Mouse (Mus musculus) urinary bladder, adult 18-20 months (tissue): Measurements from ENCODE around the gene Gm28047.
"Not testable (repeated sequence)": the region's sequence is repeated elsewhere in the genome, so short reads cannot be mapped to it uniquely, and the experiment has no call there.

ENCODE experiments used
- DNase-seq, 2 experiments: peaks; one replicate each; pipeline ENCODE4 v3.0.0; 2022; ENCODE audit warnings: low spot score in 2 of 2, mixed read lengths in 2 of 2

Gene Gm28047

DNA sequence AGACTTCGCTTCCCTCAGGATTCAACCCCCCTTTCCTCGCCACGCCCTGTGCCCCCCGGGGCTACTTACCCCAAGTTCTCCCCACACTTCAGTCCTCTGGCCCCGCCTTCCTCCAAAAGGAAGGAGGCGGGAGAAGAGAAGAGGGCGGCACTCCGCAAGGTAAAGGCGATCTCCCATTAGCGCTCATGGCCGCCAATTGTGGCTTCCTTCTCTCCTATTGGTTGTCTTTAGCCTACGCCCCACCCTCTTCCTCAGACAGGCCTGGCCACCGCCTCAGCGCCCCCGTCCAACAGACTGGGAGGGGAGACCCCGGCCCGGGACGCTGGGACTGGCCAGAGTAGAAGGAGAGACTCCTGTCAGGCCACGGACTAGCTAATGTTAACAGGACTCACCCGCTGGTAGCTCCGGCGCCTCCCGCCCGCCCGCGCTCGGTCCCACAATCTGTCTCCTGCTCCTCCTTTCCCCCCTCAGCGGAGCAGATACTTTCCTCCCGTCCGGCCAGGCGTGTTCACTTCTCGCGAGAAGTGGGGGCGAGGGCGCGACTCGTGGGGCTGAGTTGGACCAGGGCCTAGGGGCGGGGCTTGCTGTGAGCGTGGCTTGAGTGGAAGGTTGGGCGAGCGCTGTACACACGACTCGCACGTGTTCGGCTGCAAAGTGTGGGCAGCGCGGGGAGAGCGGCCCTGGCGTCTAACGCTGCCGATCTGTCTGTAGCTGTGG, at the start of gene Gm28047, which contains the start of gene Atf7:
Gene Gm28047, minus strand, starts transcription at position 98 of the 717 bp plus-strand sequence.
Gene Atf7, minus strand, starts transcription at position 495 of the 717 bp plus-strand sequence.
- DNase-seq: peak; percentile 99

DNA sequence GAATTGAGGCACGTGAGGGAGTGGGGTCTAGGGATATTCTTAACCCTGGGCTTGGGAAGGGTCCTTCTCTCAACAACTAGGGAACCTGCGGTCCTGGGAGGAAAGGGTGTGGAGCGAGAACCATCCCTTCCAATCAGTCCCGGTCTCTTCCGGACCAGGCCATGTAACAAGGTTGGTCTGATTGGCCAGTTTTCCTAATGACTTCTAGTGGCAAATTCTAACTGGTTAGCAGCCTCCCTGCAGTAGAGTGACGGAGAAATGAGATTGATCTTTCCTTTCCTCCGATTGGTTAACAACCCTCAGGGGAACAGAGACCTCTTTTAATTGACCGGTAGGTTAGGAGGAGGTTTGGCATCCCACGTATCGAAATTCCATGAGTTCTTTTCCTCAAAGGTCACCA, 48.7 kb upstream of the Gm28047 start:
- peak in 1 of 2 experiments; percentile 12 for DNase-seq

DNA sequence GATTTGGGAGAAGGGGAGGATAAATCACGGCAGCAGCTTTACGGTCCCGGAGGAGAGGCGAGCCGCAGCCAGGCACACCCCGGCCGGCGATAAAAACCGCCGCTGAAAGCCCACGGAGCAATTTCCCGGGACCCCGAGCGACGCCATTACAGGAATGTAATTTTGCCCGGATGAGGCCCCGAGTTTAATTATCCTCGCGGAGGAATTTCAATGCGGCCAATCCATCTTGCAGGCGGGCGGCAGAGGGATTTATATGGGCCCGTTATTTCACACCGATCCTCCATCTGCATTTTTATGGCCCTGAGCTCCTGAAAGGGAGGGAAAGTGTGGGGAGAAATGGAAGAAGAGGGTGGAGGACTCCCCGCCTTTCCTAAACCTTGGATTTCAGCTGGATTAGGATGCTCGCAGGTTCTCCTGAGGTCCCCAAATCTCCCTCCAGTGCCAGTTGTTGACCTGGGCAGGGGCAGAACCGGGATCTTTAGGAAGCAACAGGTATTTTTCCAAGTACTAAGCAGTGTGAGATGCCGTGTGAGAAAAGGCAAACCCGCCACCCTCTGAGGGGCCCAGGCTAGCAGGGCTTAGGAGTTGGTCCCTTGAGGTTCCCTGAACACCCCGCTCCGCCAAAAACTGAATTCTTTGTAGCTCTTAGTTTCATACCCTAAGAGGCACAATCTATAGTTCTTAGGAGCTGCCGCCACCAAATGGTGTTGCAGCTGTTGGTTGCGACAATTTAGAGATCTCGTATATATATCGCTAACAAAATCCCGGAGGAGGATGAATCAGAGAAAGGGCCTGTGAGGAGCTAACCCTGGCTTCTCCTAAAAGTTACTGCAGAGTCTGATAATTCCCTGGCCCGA, 47.6 kb upstream of the Gm28047 start, which contains the start of gene Atp5g2:
Gene Atp5g2, minus strand, starts transcription at position 138 of the 857 bp plus-strand sequence.
- peak; percentile 10 to 32 for DNase-seq

DNA sequence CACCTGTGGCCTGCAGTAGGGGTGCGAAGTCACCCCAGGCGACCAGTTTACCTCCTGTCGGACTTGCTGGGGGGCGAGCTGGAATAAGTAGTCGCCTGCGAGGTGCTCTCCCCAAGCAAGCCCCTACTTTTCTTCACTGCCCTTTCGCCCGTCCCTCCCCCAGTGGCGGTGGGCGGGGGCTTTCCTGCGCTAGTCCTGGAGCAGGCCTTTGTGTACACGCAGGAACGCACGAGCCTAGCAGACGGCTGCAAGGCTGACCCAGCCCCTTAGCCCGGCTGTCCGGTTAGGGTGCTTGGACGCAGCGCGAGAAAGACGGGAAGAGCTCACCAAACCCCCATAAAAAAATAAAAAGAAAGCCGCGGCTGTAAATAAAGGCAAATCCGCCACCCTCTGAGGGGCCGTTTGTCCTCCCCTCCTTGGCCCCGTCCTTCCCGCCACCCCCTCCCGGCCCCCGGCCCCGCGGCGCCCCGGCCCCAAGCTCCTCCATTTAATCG, 46.9 kb upstream of the Gm28047 start:
- peak; percentile 63 to 78 for DNase-seq

DNA sequence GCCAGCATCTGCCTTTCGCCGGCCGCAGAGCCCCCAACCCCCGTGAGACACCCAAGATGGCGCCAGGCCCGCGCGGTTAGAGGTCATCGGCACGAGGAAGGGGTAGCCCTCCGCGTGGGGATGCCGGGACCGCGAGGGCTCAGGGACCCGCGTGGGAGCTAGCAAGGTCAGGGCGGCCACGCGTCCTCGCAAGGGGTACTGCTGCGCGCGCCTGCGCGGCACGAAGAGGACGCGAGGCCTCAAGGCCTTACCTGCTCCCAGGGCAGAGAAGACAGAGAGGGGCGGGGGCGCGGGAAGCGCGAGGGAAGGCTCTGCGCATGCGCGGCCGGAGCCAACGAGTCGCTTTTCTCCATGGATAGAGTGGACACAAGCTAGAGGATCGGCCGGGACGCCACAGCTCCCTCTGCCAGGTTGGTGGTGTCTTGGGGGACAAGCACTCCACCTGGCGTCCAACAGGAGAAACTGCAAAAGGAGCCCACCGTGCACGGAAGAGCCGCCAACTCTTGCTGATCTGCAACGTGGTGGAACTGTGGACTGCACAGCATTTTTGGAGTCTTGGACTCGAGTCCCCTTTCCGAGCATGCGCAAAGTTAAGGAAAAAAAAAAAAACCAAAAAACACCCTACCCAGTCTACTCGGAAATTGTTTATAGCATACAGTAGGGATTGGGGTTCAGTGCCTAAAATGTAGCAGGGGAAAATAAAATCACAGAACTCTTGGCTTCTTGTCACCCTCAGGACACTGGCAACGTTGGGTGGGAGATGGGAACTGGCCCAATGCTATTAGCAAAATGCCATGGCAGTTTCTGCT, 46.1 kb upstream of the Gm28047 start:
- peak; percentile 95 to 98 for DNase-seq

DNA sequence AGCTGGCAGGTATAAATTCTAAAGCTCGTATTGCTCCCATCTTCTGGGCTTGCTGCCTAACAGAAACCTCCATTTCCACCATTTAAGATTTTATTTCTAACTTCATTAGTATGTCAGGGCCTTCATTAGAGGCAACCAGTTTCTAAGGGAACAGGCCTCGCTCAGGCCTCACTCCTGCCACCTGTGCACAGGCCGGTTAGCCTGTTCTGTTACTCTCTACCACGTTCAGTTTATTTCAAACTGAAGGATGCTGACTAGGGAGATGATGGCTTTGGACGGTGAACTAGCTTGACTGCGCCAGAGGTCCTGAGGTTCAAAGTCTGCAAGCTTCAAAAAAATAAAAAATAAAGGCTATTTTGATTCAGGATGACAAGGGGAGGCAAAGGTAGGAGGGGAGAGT, 45.4 kb upstream of the Gm28047 start:
- peak in 1 of 2 experiments; percentile 14 for DNase-seq

DNA sequence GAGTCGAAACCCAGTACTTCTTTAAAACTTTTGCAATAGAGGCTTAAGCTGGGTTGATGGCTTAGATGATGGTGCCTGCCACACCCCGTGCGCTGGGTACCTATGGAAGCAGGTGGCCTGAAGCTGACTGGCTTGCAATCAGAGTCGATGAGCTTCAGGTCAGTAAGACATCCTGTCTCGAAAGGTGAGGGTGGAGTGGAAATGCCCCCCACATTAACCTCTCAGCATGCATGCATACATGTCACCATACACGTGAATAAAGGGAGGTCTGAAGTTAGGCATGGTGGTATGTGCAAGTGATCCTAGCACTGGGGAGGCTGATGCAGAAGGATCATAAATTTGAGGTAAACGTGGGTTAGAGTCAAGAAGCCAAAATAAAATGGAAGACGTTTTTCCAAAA, 44.7 kb upstream of the Gm28047 start:
- no peak for DNase-seq

DNA sequence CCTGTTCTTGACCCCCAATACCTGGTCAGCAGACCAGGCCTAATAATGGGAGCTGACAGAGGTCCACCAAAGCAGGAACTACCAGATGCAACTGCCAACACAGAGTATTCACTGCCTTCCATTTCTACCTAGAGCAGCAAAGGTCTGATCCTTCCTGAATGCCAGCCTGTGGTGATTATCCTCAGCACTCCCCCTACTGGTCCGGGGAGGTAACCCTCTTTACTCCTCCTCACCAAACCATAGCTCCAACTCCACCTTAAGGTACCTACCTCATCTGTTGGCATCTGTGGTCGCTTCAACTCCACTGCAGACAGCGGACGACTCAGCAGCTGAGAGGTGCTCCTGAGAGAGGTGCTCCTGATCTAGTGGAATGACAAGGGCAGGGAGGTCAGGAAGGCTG, 40.6 kb upstream of the Gm28047 start:
- DNase-seq: peak in 1 of 2 experiments; percentile 22

DNA sequence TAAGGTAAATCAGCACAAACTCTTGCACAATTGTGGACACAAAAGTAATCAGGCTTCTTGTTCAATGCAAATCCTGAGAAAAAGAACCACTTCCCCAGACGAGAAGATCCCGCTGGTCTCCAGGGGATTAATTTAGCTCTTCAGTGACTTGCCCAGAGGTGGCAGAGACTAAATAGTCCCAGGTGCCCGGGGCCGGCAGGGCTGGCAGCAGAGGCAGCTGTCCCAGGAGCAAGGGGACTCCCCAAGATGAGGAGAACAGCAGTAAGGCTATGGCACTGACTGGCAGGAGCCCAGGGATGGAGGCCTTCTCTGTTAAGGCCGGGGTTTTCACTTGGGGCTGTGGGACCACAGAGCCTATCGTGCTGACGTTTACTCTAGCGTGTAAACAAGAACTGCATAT, 39.0 kb upstream of the Gm28047 start:
- no peak for DNase-seq

DNA sequence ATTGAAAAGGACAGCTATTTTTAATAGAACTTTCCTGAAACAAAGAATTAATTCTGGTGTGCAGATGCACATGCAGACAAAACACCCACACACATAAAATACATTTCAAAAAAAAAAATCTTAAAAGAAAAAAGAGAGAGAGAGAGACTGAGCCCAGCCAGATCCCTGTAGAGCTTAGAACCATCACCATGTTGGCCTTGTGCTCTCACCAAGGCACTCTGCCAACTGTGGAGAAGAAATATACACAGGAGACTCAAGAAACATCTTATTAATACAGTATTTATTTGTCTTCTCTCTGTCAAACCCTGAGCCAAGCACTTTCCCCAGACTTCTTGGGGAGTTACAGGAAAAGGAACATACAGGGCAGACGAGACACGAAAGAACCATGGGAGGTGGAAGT, 37.7 kb upstream of the Gm28047 start:
- not testable (repeated sequence) for DNase-seq

DNA sequence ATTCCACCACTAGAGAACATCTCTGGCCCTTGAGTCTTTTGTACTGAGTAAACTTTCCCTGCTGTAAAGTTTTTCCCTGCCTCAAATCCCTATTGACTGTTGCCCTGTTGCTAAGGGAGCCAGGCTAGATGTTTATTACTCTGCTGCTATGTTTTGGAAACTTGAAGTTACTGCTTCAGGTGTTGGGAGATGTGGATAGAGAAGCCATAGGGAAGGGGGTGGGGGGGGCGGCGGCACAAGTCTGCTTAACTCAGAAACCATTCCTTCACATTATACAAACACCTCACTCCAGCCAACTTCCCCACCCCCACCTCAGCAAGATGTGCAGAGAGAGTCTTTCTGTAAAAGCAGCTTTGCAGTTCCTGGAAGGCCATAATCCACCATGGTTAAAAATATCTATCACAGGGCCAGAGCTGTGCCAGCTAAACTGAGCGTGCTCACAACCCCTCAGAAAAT, 33.1 kb upstream of the Gm28047 start:
- no peak for DNase-seq

DNA sequence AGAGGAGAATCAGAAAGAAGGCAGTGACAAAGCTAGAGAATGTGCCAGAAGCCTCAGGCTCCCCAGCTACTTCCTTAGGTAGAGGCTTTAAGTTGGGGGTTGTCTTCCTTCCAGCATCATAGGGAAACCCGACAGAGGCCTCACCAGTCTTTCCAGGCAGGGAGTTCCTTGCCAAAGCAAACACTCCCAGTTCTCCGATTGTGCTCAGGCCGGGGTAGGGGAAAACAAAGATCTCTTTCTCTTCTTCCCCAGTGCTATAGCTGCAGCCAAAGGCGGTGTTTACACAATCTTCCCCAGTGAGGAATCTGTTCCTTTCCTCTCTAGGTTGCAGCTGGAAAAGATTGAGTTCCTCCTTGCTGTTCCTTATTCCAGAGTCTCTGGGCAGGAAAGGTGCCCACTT, 31.8 kb upstream of the Gm28047 start:
- DNase-seq: peak in 1 of 2 experiments; percentile 13

DNA sequence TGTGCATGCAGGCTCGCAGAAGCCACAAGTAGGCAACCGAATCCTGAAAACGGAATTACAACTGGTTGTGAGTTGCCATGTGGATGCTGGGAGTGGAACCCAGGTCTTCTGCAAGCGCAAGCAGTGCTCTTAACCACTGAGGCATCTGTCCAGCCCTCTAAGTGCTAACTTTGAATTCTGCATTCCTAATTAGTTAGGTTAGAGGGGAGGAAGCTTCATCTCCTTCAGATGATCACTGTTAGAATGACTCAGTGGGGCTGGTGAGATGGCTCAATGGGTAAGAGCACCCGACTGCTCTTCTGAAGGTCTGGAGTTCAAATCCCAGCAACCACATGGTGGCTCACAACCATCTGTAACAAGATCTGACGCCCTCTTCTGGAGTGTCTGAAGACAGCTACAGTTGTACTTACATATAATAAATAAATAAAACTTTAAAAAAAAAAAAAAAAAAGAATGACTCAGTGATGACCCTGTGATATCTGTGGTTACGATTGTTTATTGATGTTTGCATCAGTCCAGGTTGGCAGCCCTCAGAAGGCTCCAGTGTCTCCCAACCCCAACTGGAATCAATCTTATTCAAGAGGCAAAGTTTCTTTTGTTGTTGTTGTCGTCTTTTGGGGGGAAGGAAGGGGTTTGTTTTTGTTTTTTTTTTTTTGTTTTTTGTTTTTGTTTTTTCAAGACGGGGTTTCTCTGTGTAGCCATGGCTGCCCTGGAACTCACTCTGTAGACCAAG, 27.2 kb upstream of the Gm28047 start:
- not testable (repeated sequence) for DNase-seq

DNA sequence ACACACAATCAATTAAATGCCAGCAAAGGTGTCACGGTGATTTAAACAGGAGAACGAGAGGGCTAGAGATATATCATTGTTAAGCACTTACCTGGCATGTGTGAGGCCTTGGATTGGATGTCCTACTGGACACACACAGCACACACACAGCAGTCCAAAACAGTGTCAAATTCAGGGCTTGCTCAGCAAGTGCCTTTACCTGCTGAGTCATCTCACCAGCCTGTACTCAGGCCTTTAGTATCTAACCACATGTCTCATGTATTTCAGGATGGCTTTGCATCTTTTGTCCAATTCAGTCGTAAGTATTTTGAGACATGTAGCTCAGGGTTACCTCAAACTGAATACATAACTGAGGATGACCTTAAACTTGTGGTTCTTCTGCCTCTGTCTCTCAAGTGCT, 26.2 kb upstream of the Gm28047 start:
- no peak for DNase-seq

DNA sequence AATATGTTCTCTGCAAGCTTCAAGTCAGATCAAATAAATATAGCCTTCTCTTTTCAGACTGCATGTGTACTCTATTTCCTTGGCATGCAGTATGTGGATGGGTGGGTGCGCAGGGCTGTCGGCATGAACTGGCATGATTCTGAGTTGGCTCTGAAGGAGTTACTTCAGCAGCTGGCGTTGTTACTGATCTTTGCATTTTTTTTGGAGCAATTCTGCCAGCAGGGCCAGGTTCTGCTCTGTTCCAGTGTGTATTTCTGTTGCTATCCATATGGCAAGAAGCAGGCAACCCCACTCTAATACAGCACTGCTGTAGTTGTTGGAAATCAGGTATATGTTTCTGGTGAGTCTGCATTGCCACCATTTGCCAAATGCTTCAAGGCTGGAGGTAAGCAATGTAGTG, 10.9 kb upstream of the Gm28047 start:
- no peak for DNase-seq

DNA sequence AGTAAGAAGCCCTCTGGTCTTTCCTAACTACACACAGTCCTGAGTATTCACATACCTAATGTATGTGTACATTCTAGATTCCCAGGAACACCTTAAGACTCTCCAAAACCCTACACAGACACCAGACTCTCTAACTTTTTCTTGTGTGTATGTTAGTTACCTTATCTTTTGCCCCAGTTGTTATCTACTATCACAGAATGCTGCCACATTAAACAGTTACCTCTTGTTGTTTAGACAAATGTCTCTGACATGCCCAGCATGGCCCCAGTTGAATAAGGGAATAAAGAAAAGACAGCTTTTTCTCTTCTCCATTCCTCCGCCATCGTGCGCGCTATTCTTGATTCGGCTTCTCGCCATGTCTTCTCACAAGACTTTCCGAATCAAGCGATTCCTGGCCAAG, 9.8 kb upstream of the Gm28047 start:
- DNase-seq: no peak

DNA sequence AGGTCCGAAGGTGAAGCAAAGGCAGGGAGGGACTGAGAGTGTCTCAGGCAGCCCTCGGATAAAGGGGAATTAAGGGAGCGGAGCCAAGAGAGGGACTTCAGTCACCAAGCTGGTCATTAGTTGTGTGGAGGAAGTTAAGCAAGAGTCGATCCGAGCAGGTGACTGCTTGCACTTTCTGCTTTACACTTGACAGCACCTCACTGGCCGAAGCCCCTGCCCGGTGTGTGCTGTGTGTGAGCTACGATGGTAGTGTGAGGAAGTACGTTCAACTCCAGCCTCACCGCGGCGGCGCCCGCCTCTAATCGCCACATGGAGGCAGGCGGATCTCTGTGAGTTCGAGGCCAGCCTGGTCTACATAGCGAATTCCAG, 804 bp upstream of the Gm28047 start:
- no peak for DNase-seq

DNA sequence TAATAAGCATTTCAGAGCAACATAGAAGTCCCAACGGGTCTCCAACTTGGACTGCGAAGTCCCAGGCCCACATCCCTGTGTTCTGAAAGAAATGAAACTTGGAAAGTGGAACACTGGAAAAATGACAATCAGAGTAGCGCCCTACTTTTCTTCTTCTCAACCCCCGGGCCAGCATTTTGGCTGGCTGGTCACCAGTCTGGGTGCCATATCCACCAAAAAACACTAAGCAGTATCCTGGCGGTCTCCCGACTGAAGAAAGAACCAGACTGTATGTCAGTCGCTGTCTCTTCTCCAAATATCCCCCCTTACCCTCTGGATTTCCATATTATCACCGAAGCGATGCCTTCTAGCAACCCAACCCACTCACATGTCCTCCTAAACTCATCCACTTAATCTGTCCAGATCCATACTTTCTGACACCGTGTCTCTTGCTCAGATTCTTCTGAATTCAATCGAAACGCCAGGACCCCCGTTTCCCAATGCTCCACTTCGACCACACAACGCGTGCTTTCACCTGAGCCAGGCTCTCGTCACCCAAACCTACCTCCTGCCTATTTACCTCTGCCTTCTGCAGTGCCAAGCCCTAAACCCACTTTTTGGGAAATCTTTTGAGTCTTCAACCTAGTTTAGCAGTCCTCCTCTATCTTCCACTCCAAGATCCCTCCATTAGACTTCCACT, 437 bp downstream of the Gm28047 start:
- DNase-seq: peak in 1 of 2 experiments; percentile 13

DNA sequence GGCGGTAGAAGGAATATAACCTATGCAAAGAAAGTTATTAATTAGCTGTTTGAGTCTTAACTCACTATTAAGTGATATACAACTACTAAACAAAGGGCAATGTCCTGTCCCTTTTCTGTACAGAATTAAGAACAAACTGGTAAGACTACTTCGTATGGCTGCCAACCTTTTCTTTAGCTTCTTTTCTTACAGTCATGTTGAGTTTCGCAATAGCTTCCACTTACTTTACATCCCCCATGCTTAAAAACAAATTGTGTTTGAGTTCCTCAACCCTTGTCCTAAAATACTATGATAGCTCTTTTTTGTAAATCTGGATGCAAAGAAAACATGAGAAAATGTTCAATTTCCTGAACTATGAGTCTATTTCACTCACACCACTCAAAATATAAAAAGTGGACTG, 1.7 kb downstream of the Gm28047 start:
- no peak for DNase-seq

DNA sequence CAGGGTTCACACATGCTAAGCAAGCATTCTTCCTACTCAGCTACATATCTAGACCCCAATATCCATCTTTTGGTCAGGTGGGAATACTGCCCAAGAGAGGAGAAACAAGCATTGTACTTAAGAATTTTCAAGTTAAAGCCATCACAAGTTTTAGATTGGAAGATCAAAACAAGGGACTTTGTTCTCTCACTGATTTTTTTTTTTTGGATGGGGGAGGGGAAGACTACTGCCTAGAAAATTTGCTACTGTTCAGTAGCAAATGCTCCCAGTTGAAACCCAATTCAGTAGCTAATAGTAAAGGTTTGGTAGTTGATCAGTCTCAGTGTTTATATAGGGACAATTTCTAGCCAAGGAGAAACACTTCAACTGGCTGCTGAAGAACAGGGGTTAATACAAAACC, 2.3 kb downstream of the Gm28047 start:
- DNase-seq: no peak
